Mouse (Mus musculus) erythroblast, embryonic 14.5 days (primary cell): ENCODE data around the gene Sctr.

Experiments
- GATA1 ChIP-seq: IDR thresholded peaks from 2 replicates; pipeline ENCODE4 v1.6.1; 2012; ENCODE audit warnings: low read length, inconsistent platforms, mixed read lengths
- TAL1 ChIP-seq: IDR thresholded peaks from 3 replicates; pipeline ENCODE4 v1.6.1; 2012; ENCODE audit warnings: low read length, inconsistent platforms, mixed read lengths

DNA sequence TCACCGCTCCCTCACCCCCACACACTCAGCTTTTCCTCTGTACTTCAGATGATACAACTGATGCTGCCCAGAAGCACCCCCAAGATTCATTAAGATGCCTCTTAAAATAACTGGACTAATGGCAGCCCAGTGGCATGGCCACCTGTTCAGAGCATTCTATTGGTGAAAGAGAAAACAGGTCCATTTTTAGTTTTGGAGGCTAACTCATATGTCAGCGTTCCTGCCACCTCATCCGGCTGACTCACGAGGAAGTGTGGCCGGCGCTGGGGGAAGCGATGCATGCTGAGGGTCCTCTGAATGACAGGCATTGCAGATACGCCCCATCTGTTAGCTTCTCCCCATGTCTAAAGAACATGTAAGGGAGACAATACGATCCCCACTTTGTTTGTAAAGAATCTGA lies 31.9 kb downstream of the Sctr start:
- TF ChIP-seq TAL1 (no peak), GATA1 (no peak)
